Mouse (Mus musculus) E14TG2a.4 (cell line): Measurements from ENCODE around the gene Twf2.

Experiments used
- CTCF ChIP-seq: conservative IDR thresholded peaks from 2 replicates; pipeline ENCODE4 v1.5.1; 2014; ENCODE audit warnings: low read length
- NANOG ChIP-seq: IDR thresholded peaks from 2 replicates; pipeline ENCODE4 v1.6.1; 2014; ENCODE audit warnings: borderline replicate concordance, low read length, mixed read lengths
- POU5F1 ChIP-seq: IDR thresholded peaks from 2 replicates; pipeline ENCODE4 v1.6.1; 2014; ENCODE audit warnings: low read length, borderline replicate concordance

GRCm38 (mm10) chr9:106250245-106250644 lies 47.3 kb downstream of the Twf2 start:
- TF ChIP-seq CTCF (no peak), NANOG (no peak), POU5F1 (no peak)
